Mouse (Mus musculus) lung, adult 2 months (tissue): Measurements from ENCODE around the gene BC025446. TPM values are rescaled to one million over a fixed set of nuclear protein-coding genes. Genes with fewer than 3 reads are reported as not detected.
"Not testable (repeated sequence)": the region's sequence is repeated elsewhere in the genome, so short reads cannot be mapped to it uniquely, and the experiment has no call there.

ENCODE experiments used
- DNase-seq: peaks from one replicate; pipeline ENCODE4 v3.0.0; 2022
- H3K4me1 ChIP-seq: fragments of 200-500 bp; 2 replicates; pipeline ENCODE4 v1.6.1; 2011; ENCODE audit warnings: low read length; ENCODE audit not compliant: control insufficient read depth, insufficient read depth
- H3K4me3 ChIP-seq: fragments of 200-500 bp; replicated peaks from 2 replicates; pipeline ENCODE3; 2011; ENCODE audit warnings: low read depth, mild to moderate bottlenecking, control low read depth, low read length; ENCODE audit errors: extremely low read depth
- CTCF ChIP-seq: fragments of 200-500 bp; IDR thresholded peaks from 2 replicates; pipeline ENCODE4 v1.5.1; 2011; ENCODE audit warnings: mild to moderate bottlenecking, low read length, control low read depth; ENCODE audit not compliant: insufficient read depth
- POLR2A ChIP-seq: fragments of 200-500 bp; IDR thresholded peaks from 2 replicates; pipeline ENCODE4 v1.6.1; 2011; ENCODE audit warnings: low read depth, mild to moderate bottlenecking, control low read depth, low read length, borderline replicate concordance; ENCODE audit errors: extremely low read depth
- WGBS: fragments of 180-500 bp; shearing (Covaris S2); methylation state at CpG from one replicate; pipeline ENCODE4 v1.1.7; 2018; 5-methylcytosine and 5-hydroxymethylcytosine counted together
- polyA plus RNA-seq: library from polyadenylated mRNA; depleted of rRNA; stranded (reverse); fragments of >200 nt; gene quantifications from 2 replicates; pipeline ENCODE4 v1.2.3, GENCODE M21; 2012; rRNA removed

BC025446 gene
- polyA plus RNA-seq, result 0.10 and 0.13 TPM in 2 replicates

- H3K4me3 ChIP-seq, result no peak within 1 kb of the TSS
- DNase-seq, result no peak
- TF ChIP-seq CTCF, result no peak
- H3K4me1 ChIP-seq, result no peaks in the 10 kb centered on the region
- WGBS, result 56% methylated on average over 7 of the region's 7 CpGs
Measured at GRCm38 (mm10) chr15:75215778-75216691, at the start of gene BC025446. Gene BC025446, plus strand, starts transcription at chr15:75216376.

GRCm38 (mm10) chr15:75175506-75175905 is 40.7 kb upstream of the BC025446 start:
- WGBS, result 49% methylated on average over 1 of the region's 1 CpGs
- peak; percentile 23 for DNase-seq
- no peak overlapping the region for H3K4me3 ChIP-seq
- TF ChIP-seq CTCF (peak; percentile 85), POLR2A (no peak)
- no peaks in the 10 kb centered on the region for H3K4me1 ChIP-seq

- 5% methylated on average over 2 of the region's 2 CpGs for WGBS
- H3K4me3 ChIP-seq, result no peak overlapping the region
- no peak for TF ChIP-seq POLR2A
- TF ChIP-seq CTCF, result no peak
- no peak for DNase-seq
- no peaks in the 10 kb centered on the region for H3K4me1 ChIP-seq
Measured at GRCm38 (mm10) chr15:75186291-75186690, 29.9 kb upstream of the BC025446 start.

- 67% methylated on average over 2 of the region's 2 CpGs for WGBS
- DNase-seq, result peak; percentile 8
- no peak overlapping the region for H3K4me3 ChIP-seq
- no peaks in the 10 kb centered on the region for H3K4me1 ChIP-seq
- TF ChIP-seq CTCF, result peak; percentile 56
- TF ChIP-seq POLR2A, result no peak
Measured at GRCm38 (mm10) chr15:75189116-75189515, 27.1 kb upstream of the BC025446 start.

- H3K4me3 ChIP-seq, H3K4me1 ChIP-seq, DNase-seq: not testable (repeated sequence)
- 35% methylated on average over 2 of the region's 3 CpGs for WGBS
Measured at GRCm38 (mm10) chr15:75190560-75190959, 25.6 kb upstream of the BC025446 start.

- no peak overlapping the region for H3K4me3 ChIP-seq
- DNase-seq, result no peak
- no peak for TF ChIP-seq POLR2A
- TF ChIP-seq CTCF, result no peak
- WGBS, result 58% methylated on average over 1 of the region's 1 CpGs
- no peaks in the 10 kb centered on the region for H3K4me1 ChIP-seq
Measured at GRCm38 (mm10) chr15:75216831-75217230, 655 bp downstream of the BC025446 start.

GRCm38 (mm10) chr15:75221942-75222341 is 5.8 kb downstream of the BC025446 start:
- TF ChIP-seq POLR2A (no peak), CTCF (no peak)
- H3K4me1 ChIP-seq, result no peaks in the 10 kb centered on the region
- no peak for DNase-seq
- no peak overlapping the region for H3K4me3 ChIP-seq

- WGBS, result 76% methylated on average over 3 of the region's 3 CpGs
- no peak for DNase-seq
- H3K4me1 ChIP-seq, result no peaks in the 10 kb centered on the region
- no peak overlapping the region for H3K4me3 ChIP-seq
- TF ChIP-seq POLR2A (no peak), CTCF (no peak)
Measured at GRCm38 (mm10) chr15:75237736-75238288, 21.6 kb downstream of the BC025446 start.

GRCm38 (mm10) chr15:75240558-75240957 is 24.4 kb downstream of the BC025446 start:
- 62% methylated on average over 2 of the region's 2 CpGs for WGBS
- H3K4me1 ChIP-seq, result no peaks in the 10 kb centered on the region
- DNase-seq, result no peak
- TF ChIP-seq POLR2A (no peak), CTCF (no peak)
- H3K4me3 ChIP-seq, result no peak overlapping the region
